Mouse (Mus musculus): ENCODE measurements around the gene Rffl. TPM values are rescaled to one million over a fixed set of nuclear protein-coding genes. Genes with fewer than 3 reads are reported as not detected.

Gene Rffl
- 13.3 to 17.8 TPM (median 16.3 TPM) in 3 replicates for total RNA-seq (2017)

DNA sequence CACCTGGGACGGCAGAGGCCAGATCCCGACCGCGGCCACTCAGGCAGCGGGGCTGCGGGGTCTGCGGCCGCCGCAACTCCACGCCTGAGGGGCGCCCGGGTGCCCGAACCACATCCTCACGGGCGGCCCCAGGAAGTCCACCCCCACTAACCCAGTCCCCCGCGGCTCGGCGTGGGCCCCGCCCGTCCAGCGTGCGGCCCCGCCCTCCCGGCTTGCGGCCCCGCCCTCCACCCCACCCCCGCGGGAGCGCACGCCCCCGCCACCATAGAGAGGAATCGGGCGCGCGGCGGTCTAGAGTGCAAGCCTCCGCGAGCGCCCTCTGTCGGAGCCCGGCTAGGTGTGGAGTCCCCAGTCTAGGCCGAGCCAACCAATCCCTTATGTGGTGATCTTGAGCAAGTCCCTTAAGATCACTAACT is at the start of gene Rffl:
Gene Rffl, minus strand, starts transcription at position 180 of the 416 bp plus-strand sequence.
- ATAC-seq (replicated peaks; ENCODE audit: insufficient number of reproducible peaks, low FRiP score, low TSS enrichment, poor library complexity, severe bottlenecking): peak; percentile 83

DNA sequence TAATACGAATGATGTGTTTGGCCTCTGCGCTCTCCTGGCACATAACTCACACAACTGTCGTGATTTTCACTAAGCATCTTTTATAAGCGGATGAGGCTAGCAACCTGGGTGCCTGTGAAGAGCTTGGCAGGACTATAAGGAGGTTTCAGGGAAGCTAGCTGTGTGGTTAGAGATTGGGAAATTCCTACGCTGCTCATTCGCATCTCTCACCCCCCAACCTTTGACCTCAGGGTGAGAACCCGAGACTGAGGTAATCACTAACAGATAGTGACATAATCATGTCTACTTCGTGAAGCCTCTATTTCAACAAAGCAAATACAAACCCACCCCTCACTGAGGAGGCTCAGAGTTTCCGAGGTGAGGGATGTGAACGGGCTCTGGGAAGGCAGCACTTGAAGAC is 49.8 kb upstream of the Rffl start:
- ATAC-seq (replicated peaks; ENCODE audit: insufficient number of reproducible peaks, low FRiP score, low TSS enrichment, poor library complexity, severe bottlenecking): no peak

DNA sequence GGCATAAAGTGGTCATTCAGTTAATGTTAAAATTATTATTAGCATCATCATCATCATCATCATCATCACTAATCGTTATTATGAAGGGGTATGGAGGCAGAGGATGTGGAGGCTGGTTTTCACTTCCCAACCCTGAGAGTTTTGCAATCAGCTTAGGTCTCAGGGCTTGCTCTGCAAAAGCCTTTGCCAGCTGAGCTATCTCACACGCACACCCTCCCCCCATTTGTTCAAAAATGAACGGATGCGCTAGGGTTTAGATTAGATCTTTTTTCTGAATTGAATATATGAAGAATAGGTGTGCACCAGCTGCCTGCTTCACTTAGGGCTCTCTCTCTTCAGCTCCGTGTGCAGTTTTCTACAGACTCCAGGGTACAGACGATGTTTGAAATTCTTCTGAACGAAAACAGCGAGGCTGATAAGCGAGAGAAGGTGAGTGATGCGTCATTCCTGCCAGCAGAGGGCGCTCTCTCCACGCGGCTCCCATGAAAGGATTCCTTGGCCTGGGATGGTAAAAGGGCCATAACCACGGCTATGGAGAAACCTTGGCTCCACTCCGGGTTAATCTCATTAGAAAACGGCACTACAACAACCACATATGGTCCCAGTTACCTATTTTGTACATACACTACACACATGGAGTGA is 43.8 kb upstream of the Rffl start:
- peak; percentile 71 for ATAC-seq (replicated peaks; ENCODE audit: insufficient number of reproducible peaks, low FRiP score, low TSS enrichment, poor library complexity, severe bottlenecking)

DNA sequence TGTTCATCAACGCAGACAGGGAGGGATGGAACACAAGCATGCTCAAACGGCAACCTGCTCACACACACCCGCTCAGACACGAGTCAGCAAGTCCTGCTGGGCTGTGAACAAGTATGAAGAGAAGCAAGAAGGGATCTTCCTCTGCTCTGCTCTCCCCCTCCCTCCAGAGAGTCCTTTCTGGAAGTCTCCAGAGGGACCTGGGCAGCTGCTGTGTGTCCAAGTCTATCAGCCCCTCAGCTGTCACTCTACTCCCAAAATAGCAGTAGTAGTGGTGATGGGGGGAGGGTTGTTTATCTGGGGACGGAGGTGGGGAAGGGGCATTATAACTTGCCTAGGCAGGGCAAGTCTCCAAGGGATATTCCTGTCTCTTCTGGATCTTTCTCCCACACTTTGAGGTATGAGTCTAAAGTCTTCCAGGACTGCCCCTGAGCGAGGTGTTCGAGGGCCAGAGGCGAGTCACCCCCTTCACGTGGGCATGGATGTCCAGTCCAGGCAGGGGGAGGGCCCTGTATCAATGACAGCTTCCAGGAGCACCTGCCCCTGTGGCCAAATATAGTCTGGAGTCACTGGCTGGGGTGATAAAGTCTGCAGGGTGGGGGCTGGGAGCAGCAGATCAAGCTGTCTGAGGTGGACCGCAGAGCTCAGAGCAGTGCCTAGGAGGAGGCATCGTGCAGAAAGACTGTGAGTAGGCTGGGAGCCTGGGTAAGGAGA is 39.8 kb upstream of the Rffl start:
- no peak for ATAC-seq (replicated peaks; ENCODE audit: insufficient number of reproducible peaks, low FRiP score, low TSS enrichment, poor library complexity, severe bottlenecking)

DNA sequence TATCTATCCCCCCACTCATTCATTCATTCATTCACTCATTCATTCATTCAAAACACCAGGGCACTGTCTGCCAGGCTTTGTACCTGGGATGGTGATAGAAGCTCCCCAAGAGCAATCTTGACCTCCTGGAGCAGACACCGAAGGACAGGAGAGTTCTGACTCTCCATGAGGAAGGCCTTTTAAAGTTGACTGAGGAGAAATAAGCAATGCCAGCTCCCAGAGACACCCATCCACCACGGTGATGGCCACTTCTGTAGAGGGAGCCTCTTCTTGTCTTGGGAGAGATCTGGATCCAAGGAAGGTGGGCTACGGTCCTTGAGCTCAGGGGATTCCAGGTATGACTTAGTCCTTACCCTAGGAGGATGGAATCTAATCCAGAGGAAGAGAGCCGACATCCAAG is 39.2 kb upstream of the Rffl start, which contains the start of gene Unc45b:
Gene Unc45b, plus strand, starts transcription at position 301 of the 400 bp plus-strand sequence.
- ATAC-seq (replicated peaks; ENCODE audit: insufficient number of reproducible peaks, low FRiP score, low TSS enrichment, poor library complexity, severe bottlenecking): no peak

DNA sequence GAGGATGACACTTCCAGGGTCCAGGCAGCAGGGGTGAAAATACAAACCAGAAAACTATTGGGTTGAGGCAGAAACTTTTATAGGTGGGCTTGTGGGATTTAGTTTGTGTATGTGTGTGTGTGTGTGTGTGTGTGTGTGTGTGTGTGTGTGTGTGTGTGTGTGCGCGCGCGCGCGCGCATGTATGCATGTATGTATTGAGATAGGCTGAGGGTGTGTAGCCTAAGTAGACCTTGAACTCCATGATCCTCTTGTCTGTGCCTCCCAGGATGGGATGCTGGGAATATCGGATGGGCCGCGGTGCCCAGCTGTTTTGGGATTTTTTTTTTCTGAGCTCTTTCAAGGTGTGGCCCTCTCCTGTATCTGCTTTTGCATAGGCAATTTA is 37.6 kb upstream of the Rffl start:
- ATAC-seq (replicated peaks; ENCODE audit: insufficient number of reproducible peaks, low FRiP score, low TSS enrichment, poor library complexity, severe bottlenecking): no peak

DNA sequence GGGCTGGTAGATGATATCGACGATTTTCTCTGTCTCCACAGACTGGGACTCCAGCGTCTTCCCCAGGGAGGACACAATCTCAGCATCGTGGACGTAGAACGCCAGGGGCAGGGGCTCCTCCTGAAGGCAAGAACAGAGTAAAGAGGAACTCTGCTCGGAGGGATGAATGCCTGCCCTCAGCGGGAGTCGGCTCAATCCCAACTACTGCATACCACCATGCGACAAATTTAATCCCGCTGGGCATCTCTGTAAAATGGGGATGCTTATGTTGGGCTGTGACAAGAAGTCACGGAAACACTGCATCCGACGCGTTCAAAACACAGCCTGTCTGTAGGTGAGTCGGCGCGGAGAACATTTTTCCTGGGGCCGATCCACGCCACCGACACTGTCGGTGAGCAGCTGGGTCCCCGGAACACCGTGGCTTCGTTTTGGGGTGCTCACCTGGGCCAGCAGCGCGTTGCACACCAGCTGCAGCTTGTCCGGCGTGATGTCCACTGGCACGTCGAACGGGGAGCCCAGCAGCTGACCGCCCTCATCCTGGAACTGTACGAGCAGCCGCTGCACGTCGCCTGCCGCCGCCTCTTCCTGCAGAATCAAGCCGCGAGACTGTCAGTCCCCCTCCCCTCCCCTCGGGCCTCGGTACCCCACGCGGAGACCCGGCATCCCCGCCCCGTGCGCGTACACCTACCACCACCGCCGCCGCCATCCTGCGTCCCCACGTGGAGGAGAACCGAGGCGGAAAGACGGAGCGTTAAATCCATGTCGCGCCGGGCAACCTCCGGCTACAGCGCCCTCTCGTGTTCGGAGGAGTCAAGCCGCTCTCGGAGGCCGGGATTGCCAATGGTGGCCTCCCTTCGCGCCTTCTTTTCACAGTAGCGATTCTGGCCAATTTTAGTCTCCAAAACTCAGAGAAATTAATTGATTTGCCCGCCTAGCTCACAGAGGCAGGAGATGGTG is 36.9 kb upstream of the Rffl start, which contains the start of gene Nle1:
Gene Nle1, minus strand, starts transcription at position 761 of the 957 bp plus-strand sequence.
- peak; percentile 90 for ATAC-seq (replicated peaks; ENCODE audit: insufficient number of reproducible peaks, low FRiP score, low TSS enrichment, poor library complexity, severe bottlenecking)

DNA sequence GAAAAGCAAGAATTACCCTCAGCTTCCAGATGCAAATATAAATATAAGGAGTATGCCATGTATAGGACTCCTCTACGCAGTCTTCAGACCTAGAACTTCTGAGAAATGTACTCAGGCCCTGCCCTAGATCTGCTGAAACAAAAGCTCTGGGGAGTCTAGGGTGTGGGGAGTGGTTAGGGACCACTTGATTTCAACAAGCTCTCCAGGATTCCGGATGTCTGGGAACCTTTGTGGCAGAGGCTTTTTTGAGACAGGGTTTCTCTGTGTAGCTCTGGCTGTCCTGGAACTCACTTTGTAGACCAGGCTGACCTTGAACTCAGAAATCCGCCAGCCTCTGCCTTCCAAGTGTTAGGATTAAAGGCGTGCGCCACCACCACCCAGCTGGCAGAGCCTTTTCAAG is 34.8 kb upstream of the Rffl start:
- no peak for ATAC-seq (replicated peaks; ENCODE audit: insufficient number of reproducible peaks, low FRiP score, low TSS enrichment, poor library complexity, severe bottlenecking)

DNA sequence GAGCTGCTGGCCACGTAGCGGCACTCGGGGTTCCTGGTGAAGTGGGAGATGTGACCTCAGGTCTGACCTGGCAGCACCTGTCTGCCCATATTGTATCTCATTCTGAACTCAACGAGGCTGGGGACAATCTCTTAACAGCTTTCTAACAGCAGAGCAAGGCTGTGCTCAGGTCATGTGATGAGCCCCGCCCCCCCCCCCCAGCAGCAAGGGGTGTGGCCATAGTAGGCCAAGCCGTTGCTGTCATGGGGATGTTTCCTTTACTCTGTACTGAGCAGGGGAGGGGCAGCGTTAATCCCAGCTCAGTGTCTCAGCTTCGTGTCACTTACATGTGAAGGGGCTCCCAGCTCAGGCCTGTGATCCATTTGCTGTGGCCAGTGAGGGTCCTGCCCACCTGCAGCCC is 33.9 kb upstream of the Rffl start:
- no peak for ATAC-seq (replicated peaks; ENCODE audit: insufficient number of reproducible peaks, low FRiP score, low TSS enrichment, poor library complexity, severe bottlenecking)

DNA sequence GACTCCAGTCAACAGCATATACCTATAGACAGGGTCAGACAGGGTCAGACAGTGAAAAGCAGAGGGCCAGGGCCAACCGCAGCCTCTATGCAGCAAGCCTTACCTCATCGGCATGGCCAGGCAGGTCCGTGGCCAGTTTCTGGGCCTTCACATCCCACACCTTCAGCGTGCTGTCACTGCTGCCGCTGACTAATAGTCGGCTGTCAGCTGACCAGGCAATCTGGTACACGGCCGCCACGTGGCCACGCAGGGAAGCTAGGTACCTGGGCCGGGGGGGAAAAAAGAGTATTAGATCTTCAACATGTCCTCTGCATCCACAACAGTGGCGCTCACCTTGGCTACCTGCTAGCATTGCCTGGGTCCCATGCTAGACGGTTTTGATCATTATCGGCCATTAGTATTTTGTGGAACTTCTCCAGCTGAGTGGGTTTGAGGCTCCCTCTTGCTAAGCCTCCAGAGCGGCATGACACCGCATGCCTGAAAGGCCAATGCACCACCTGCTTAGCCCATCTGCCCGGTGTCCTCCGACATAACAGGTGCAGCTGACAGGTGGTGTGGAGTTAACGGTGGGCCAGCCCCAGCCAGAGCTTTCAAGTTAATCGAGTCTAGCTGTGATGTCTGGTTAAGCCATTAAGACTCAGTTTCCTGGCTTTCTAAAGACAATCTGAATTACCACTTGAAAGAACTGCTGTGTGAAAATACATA is 30.7 kb upstream of the Rffl start:
- no peak for ATAC-seq (replicated peaks; ENCODE audit: insufficient number of reproducible peaks, low FRiP score, low TSS enrichment, poor library complexity, severe bottlenecking)

DNA sequence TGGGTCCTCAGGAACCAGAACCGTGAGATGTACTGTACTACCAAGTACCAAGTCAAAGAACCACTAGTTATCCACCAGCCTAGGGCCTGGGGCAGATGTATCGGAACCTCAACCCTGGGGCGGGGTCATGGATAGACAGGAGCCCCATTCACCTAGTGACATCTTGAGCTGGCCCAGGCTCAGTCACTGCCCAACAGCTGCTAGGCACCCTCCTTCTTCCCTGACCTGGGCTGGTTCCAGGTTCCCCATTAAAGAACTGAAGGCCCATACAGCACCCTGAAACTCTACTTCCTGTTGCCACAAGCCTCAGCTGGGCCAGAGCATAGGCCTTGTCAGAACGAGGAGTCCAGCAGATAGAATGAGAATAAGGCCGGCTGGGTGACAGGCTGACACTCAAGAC is 28.7 kb upstream of the Rffl start:
- no peak for ATAC-seq (replicated peaks; ENCODE audit: insufficient number of reproducible peaks, low FRiP score, low TSS enrichment, poor library complexity, severe bottlenecking)

DNA sequence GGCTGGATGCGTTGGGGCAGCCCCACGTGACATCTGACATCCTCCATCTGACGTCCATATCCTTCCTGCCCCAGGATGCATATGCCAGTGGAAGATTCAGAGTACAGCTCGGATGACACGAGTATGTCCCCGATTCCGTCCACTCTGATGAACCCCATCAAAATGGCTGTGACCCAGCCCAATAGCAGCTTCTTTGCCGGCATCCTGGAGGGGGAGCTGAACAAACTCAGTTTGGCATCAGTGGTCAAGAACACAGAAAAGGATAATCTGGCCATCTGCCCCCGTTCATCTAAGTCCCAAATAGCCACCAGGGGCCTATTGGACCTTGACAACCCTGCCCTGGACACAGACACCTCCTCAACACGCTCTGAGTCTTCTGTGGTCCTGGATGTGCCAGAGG is 26.5 kb upstream of the Rffl start:
- no peak for ATAC-seq (replicated peaks; ENCODE audit: insufficient number of reproducible peaks, low FRiP score, low TSS enrichment, poor library complexity, severe bottlenecking)

DNA sequence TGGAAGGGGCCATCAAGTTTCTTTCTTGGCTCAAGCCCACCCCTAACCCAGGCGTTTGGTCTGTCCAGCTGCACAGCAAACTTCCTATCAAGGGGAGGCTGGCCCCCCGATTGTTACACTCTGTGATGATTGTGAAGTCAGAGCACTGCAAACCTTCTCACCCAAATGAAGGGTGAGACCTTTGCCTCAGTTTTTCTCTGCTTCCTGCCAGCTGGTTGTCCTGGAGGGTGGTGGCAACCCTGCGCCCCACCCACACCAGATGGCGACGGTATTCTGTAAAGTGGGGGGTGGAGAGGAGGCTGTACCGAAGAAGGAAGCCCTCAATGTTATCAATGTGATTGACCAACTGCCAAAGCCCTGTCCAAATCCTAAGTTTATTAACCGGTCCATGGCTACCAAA is 20.9 kb upstream of the Rffl start, which contains the start of gene Fndc8:
Gene Fndc8, plus strand, starts transcription at position 189 of the 400 bp plus-strand sequence.
- ATAC-seq (replicated peaks; ENCODE audit: insufficient number of reproducible peaks, low FRiP score, low TSS enrichment, poor library complexity, severe bottlenecking): no peak

DNA sequence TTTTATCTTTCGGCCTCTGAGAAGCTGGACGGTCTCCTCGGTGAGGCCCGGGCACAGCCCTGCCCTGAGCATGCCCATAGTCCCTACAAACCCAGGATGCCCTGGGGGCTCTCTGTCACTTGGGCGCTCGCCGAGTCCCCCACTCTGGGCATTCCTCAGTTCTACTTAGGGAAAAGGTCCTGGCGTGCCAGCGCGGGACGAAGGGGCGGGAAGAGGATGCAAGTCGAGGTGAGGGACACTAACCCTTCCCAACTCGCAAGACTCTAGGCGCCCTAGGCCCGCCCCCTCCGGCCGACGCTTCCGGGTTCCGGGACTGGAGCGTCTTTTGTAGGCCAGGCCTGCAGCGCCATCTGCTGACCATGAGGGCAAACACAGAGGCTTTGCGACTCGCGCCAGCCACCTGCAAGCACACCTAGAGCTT is 19.3 kb upstream of the Rffl start, which contains the start of gene Rad51d:
Gene Rad51d, minus strand, starts transcription at position 273 of the 421 bp plus-strand sequence.
- ATAC-seq (replicated peaks; ENCODE audit: insufficient number of reproducible peaks, low FRiP score, low TSS enrichment, poor library complexity, severe bottlenecking): peak; percentile 93

DNA sequence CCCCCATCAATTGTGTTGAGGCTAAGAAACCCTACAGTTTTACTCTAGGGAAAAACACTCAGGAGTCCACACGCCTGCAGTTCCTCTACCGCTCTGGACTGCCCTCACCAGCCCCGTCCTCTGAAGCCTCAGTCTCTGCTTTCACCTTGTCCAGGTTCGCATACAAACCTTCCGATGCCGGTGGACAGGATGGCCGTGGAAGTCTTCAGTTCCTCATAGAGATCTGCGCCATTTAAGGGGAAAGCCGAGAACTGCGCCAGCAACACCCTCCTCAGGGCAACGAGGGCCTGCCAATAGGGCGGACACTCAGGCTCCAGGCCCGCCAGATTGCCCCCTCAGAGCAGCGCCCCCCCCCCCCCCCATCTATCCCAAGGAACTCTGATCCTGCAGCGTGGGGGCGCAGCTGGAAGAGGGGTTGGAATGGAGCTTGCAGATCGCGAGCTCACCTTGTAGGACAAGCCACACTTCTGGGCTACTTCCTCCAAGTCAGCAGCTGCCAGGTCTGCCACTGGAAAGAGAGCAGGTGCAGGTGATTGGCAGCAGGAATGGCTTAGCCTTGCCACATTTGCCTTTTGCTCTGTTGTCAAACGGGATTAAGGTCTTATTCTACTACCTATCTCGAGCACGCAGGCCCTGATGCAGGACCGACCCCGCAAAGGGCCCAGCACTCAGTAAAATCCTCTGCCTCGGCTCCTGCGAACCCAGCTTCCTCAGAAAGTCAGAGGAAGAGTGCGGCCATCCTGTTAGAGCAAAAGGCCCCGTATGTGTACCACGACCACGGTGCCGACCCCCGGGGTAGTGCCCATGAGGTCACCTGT is 18.7 kb upstream of the Rffl start:
- peak; percentile 19; the same call in 1 of the 2 replicates for ATAC-seq (replicated peaks; ENCODE audit: insufficient number of reproducible peaks, low FRiP score, low TSS enrichment, poor library complexity, severe bottlenecking)

DNA sequence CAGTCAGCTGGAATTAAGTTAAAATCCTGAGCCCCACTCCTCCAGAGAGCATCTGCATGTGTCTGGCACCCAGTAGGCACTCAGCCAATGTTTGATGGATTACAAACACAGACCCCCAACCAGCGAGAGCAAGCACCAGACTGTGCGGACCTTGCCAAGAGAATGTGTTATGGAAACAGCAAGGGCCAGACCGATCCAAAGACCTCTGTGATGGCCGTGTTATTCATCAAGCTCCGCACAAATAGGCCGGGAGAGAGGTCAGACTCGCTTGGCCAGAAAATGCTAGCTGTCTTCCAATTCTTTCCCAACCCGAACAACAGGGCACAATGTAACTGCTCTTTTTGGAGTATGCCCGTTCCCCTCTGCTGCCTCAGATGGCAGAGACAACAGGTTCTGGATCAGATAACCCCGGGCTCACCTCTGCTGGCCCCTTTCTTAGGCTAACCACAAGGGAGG is 17.5 kb upstream of the Rffl start:
- ATAC-seq (replicated peaks; ENCODE audit: insufficient number of reproducible peaks, low FRiP score, low TSS enrichment, poor library complexity, severe bottlenecking): no peak

DNA sequence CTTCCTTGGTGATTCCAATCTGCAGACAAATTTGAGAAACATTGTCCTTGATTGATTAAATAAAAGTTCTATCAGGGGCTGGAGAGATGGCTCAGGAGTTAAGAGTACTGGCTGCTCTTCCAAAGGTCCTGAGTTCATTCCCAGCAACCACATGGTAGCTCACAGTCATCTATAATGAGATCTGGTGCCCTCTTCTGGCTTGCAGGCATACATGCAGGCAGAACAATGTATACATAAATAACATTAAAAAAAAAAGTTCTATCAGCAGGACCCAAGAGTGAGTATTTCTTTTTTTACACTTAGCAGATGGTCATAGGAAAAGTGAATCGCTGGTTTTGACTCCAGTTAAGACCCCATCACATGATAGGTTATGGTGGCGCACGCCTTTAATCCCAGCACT is 15.5 kb upstream of the Rffl start:
- ATAC-seq (replicated peaks; ENCODE audit: insufficient number of reproducible peaks, low FRiP score, low TSS enrichment, poor library complexity, severe bottlenecking): no peak

DNA sequence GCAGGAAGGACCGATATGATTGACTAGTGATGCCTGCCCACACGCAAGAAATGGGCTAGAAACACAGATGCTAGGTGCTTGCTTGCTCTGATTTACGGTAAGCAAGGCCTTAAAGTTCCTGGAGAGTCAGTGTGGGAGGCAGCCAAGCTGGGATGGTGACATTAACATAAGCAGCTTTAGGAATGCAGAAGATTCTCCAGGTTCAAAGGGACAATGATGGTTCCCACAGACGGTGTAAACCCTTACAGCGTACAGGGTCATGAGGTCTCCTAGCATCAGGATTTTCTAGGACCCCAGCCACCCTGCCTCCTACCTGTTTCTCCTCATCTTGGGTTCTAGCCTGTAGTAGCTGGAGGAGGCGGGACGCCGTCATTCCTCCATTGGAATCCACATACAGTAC is 12.2 kb upstream of the Rffl start:
- ATAC-seq (replicated peaks; ENCODE audit: insufficient number of reproducible peaks, low FRiP score, low TSS enrichment, poor library complexity, severe bottlenecking): no peak
